In the genomic region with DNA sequence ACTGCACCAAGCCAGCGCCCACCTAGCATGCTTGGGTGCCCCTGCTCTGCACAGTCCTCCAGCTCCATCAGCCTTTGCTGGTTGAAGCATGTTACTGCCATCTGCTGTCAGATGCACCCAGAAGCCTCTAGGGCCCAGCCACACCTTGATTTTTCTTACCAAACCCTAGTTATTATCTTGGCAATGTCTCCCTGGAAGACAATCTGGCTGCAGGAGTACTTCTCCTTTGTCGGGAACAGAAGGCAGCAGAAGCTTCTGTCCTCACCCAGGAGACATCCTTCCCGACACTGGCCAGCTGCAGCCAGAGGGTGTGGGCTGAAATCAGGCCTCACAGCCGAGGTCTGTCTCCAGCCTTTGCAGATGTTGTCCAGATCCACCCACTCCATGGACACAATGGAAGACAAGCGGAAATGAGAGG, we compare ENCODE assay signal across 8 mouse cellular contexts. TPM values are rescaled to one million over a fixed set of nuclear protein-coding genes. Genes with fewer than 3 reads are reported as not detected.
DNase-seq lines count a peak whose midpoint lies in the region; ATAC-seq and TF ChIP-seq lines count a peak whose summit lies in the region.

No protein-coding gene starts in this region.

- no peaks in the 10 kb centered on the region for H3K27me3 ChIP-seq in limb, embryonic 10.5 days (ENCODE audit: low read depth, poor library complexity, severe bottlenecking)

- no peak for ATAC-seq in inflammation-experienced regulatory T-cells, adult 6 months

- intact Hi-C loops in gastrocnemius, postnatal 36 days (cut with DNase I), result no loop called here

- no peaks in the 10 kb centered on the region for H3K36me3 ChIP-seq in limb, embryonic 10.5 days

- DNase-seq in adrenal gland, adult 2 months, result peak; percentile 12
- no peak for DNase-seq in adrenal gland, postnatal 25 days
- DNase-seq in gastrocnemius, postnatal 36 days, result peak; percentile 56 to 70
- DNase-seq in induced T-regulatory cell, adult 2 months (ENCODE audit: low read depth), result peak; percentile 17
- DNase-seq in limb, embryonic 10.5 days (ENCODE audit: low spot score), result no peak
- DNase-seq in retina, postnatal 1 day, result peak; percentile 16

- no peak overlapping the region for H3K4me3 ChIP-seq in bone marrow, adult 2 months (replicated peaks; ENCODE audit: control insufficient read depth, low read depth, low read length)
- H3K4me3 ChIP-seq in limb, embryonic 10.5 days, result no peak overlapping the region

- no peak for TF ChIP-seq POLR2A in bone marrow, adult 2 months (IDR thresholded peaks at IDR 0.05; ENCODE audit: borderline replicate concordance, control insufficient read depth, low read depth, low read length)

- 66% methylated on average over 5 of the region's 5 CpGs for WGBS in bone marrow, adult 2 months
- WGBS in limb, embryonic 10.5 days, result 51% methylated on average over 5 of the region's 5 CpGs

- H3K9me3 ChIP-seq in limb, embryonic 10.5 days (replicated peaks), result no peaks in the 10 kb centered on the region

- no peak overlapping the region for H3K27ac ChIP-seq in bone marrow, adult 2 months (ENCODE audit: control insufficient read depth, insufficient read depth, low read depth, low read length, poor library complexity)
- H3K27ac ChIP-seq in limb, embryonic 10.5 days, result peak overlapping the region; percentile 53; the same call in 1 of the 2 replicates

- H3K4me1 ChIP-seq in bone marrow, adult 2 months (ENCODE audit: control insufficient read depth, insufficient read depth, low read length), result no peaks in the 10 kb centered on the region
- peaks cover 32% of the 10 kb centered on the region for H3K4me1 ChIP-seq in limb, embryonic 10.5 days

- TF ChIP-seq CTCF in bone marrow, adult 2 months (IDR thresholded peaks at IDR 0.05; ENCODE audit: control insufficient read depth, insufficient read depth, low read length), result peak; percentile 27; the same call in 1 of the 2 replicates

RNA-seq across cellular contexts. Expression of a gene that starts 7.2 kb away (rescaled TPM):
- total RNA-seq in adrenal gland, adult 2 months (2021), result 10 to 100 TPM; 24.5 to 42.8 TPM
- 22.8 and 25.8 TPM in 2 replicates for polyA plus RNA-seq in adrenal gland, adult 2 months (2012; rRNA removed)
- total RNA-seq in adrenal gland, postnatal 25 days (2021), result 29.8 and 31.3 TPM in 2 replicates
- polyA plus RNA-seq in bone marrow, adult 2 months (2011; ENCODE audit: insufficient read depth, insufficient read length, low replicate concordance, missing spikeins), result 4.6 and 23.0 TPM in 2 replicates
- 10 to 100 TPM; 25.5 to 34.9 TPM for total RNA-seq in gastrocnemius, postnatal 36 days (2021)
- 5.0 and 9.0 TPM in 2 replicates for polyA plus RNA-seq in limb, embryonic 10.5 days (2016; fragmentation: Nextera tagmentation; extraction: Ambion mirVana)
- polyA plus RNA-seq in inflammation-experienced regulatory T-cells, adult 6 months (2017; shearing (Covaris generic)), result 10 to 100 TPM in 2 of 3 experiments, 1 to 10 TPM in 1; 7.0 to 16.4 (median 12.2) TPM

RNA-seq across cellular contexts. Expression of a gene that starts 59.4 kb away (rescaled TPM):
- total RNA-seq in adrenal gland, adult 2 months (2021), result not detected
- not detected in 2 replicates for polyA plus RNA-seq in adrenal gland, adult 2 months (2012; rRNA removed)
- total RNA-seq in adrenal gland, postnatal 25 days (2021), result not detected in 2 replicates
- polyA plus RNA-seq in bone marrow, adult 2 months (2011; ENCODE audit: insufficient read depth, insufficient read length, low replicate concordance, missing spikeins), result not detected in 2 replicates
- not detected for total RNA-seq in gastrocnemius, postnatal 36 days (2021)
- 0.11 and 0.19 TPM in 2 replicates for polyA plus RNA-seq in limb, embryonic 10.5 days (2016; fragmentation: Nextera tagmentation; extraction: Ambion mirVana)
- not detected for polyA plus RNA-seq in inflammation-experienced regulatory T-cells, adult 6 months (2017; shearing (Covaris generic))

Comparison
In these comparisons a context has a peak if more than half of its experiments do, and no peak if none do; other contexts are left out.
1. DNase-seq: peak in adrenal gland, adult 2 months (single experiment), gastrocnemius, postnatal 36 days (2 of 2), induced T-regulatory cell, adult 2 months (single experiment) and retina, postnatal 1 day (single experiment); none in adrenal gland, postnatal 25 days (single experiment) and limb, embryonic 10.5 days (single experiment).